Mouse (Mus musculus): ENCODE measurements around the gene Krtap5-1.
"Not testable (repeated sequence)": the region's sequence is repeated elsewhere in the genome, so short reads cannot be mapped to it uniquely, and the experiment has no call there.

The Krtap5-1 gene

GRCm38 (mm10) chr7:142303249-142303648 is 6.3 kb upstream of the Krtap5-1 start, which contains the start of gene Krtap5-4:
Gene Krtap5-4 (plus strand): TSS chr7:142303549.
- no peak for DNase-seq (ENCODE audit: extremely low read depth, low read depth, low spot score)

- DNase-seq (ENCODE audit: extremely low read depth, low read depth, low spot score), result not testable (repeated sequence)
Measured at GRCm38 (mm10) chr7:142296108-142296507, 810 bp downstream of the Krtap5-1 start.

- DNase-seq (ENCODE audit: extremely low read depth, low read depth, low spot score), result no peak
Measured at GRCm38 (mm10) chr7:142295418-142295817, 1.5 kb downstream of the Krtap5-1 start.

GRCm38 (mm10) chr7:142293851-142294250 is 3.1 kb downstream of the Krtap5-1 start:
- DNase-seq (ENCODE audit: extremely low read depth, low read depth, low spot score), result not testable (repeated sequence)

GRCm38 (mm10) chr7:142285910-142286612 is 10.9 kb downstream of the Krtap5-1 start:
- not testable (repeated sequence) for DNase-seq (ENCODE audit: extremely low read depth, low read depth, low spot score)

GRCm38 (mm10) chr7:142285130-142285835 is 11.6 kb downstream of the Krtap5-1 start:
- DNase-seq (ENCODE audit: extremely low read depth, low read depth, low spot score), result no peak

GRCm38 (mm10) chr7:142284615-142285080 is 12.3 kb downstream of the Krtap5-1 start:
- peak; percentile 30 for DNase-seq (ENCODE audit: extremely low read depth, low read depth, low spot score)

- no peak for DNase-seq (ENCODE audit: extremely low read depth, low read depth, low spot score)
Measured at GRCm38 (mm10) chr7:142284023-142284591, 12.8 kb downstream of the Krtap5-1 start.

- DNase-seq (ENCODE audit: extremely low read depth, low read depth, low spot score), result not testable (repeated sequence)
Measured at GRCm38 (mm10) chr7:142282847-142283246, 14.1 kb downstream of the Krtap5-1 start.

- not testable (repeated sequence) for DNase-seq (ENCODE audit: extremely low read depth, low read depth, low spot score)
Measured at GRCm38 (mm10) chr7:142279291-142279690, 17.6 kb downstream of the Krtap5-1 start.

- DNase-seq (ENCODE audit: extremely low read depth, low read depth, low spot score), result not testable (repeated sequence)
Measured at GRCm38 (mm10) chr7:142278183-142278582, 18.7 kb downstream of the Krtap5-1 start.

GRCm38 (mm10) chr7:142274263-142274662 is 22.7 kb downstream of the Krtap5-1 start, which contains the start of gene Gm4559:
Gene Gm4559 (minus strand): TSS chr7:142274363.
- not testable (repeated sequence) for DNase-seq (ENCODE audit: extremely low read depth, low read depth, low spot score)

GRCm38 (mm10) chr7:142258254-142258653 is 38.7 kb downstream of the Krtap5-1 start, which contains the start of gene Gm2431:
Gene Gm2431 (minus strand): TSS chr7:142258354.
- DNase-seq (ENCODE audit: extremely low read depth, low read depth, low spot score), result not testable (repeated sequence)

- DNase-seq (ENCODE audit: extremely low read depth, low read depth, low spot score), result no peak
Measured at GRCm38 (mm10) chr7:142255517-142255916, 41.4 kb downstream of the Krtap5-1 start.

GRCm38 (mm10) chr7:142249824-142250223 is 47.1 kb downstream of the Krtap5-1 start:
- no peak for DNase-seq (ENCODE audit: extremely low read depth, low read depth, low spot score)

Measured in fat pad, adult 2 months (tissue).